Mouse (Mus musculus) hindbrain, embryonic 16.5 days (tissue): ENCODE data around the gene Igsf3. TPM values are rescaled to one million over a fixed set of nuclear protein-coding genes. Genes with fewer than 3 reads are reported as not detected.

ENCODE experiments used
- ATAC-seq: fragments of 200-750 bp; cut with Nextera tagmentation; 2 replicates; pipeline ENCODE4 v1.8.0; 2017; ENCODE audit warnings: moderate TSS enrichment, moderate library complexity
- H3K27ac ChIP-seq: fragments of 300-500 bp; sonication (generic); 2 replicates; pipeline ENCODE4 v1.5.1; 2014; ENCODE audit warnings: low read depth, mild to moderate bottlenecking, control low read depth, low read length, moderate library complexity
- H3K27me3 ChIP-seq: fragments of 300-500 bp; sonication (generic); replicated peaks from 2 replicates; pipeline ENCODE4 v1.6.1; 2014; ENCODE audit warnings: low read length; ENCODE audit not compliant: control insufficient read depth, insufficient read depth
- H3K36me3 ChIP-seq: fragments of 300-500 bp; sonication (generic); 2 replicates; pipeline ENCODE4 v1.6.1; 2014; ENCODE audit warnings: mild to moderate bottlenecking, low read length, moderate library complexity, mixed read lengths; ENCODE audit not compliant: control insufficient read depth, insufficient read depth
- H3K4me1 ChIP-seq: fragments of 300-500 bp; sonication (generic); 2 replicates; pipeline ENCODE4 v1.6.1; 2014; ENCODE audit warnings: low read depth, low read length; ENCODE audit not compliant: control insufficient read depth, insufficient read depth
- H3K4me2 ChIP-seq: fragments of 300-500 bp; sonication (generic); 2 replicates; pipeline ENCODE4 v1.6.1; 2014; ENCODE audit warnings: mild to moderate bottlenecking, low read length, control low read depth, moderate library complexity
- H3K4me3 ChIP-seq: fragments of 300-500 bp; sonication (generic); 2 replicates; pipeline ENCODE4 v1.5.1; 2014; ENCODE audit warnings: mild to moderate bottlenecking, low read length, control low read depth, moderate library complexity
- H3K9ac ChIP-seq: fragments of 300-500 bp; sonication (generic); 2 replicates; pipeline ENCODE4 v1.6.1; 2014; ENCODE audit warnings: low read depth, mild to moderate bottlenecking, control low read depth, low read length, moderate library complexity
- H3K9me3 ChIP-seq: fragments of 300-500 bp; sonication (generic); 2 replicates; pipeline ENCODE4 v1.6.1; 2014; ENCODE audit warnings: mild to moderate bottlenecking, low read length, moderate library complexity; ENCODE audit not compliant: control insufficient read depth
- WGBS: fragments of 180-500 bp; shearing (Covaris S2); extraction: QIAGEN DNeasy Blood & Tissue Kit; methylation state at CpG from one replicate; pipeline ENCODE4 v1.1.7; 2014; 5-methylcytosine and 5-hydroxymethylcytosine counted together
- polyA plus RNA-seq: library from polyadenylated mRNA; unstranded; fragments of >200 nt; fragmentation: Nextera tagmentation; extraction: Ambion mirVana; gene quantifications from 2 replicates; pipeline ENCODE4 v1.2.1, GENCODE M21; 2015

The Igsf3 gene
- polyA plus RNA-seq, 1 experiment from 2014 or later, result 79.0 TPM

- Histone ChIP-seq H3K9me3 (no peaks in the 10 kb centered on the region), H3K4me2 (no peak overlapping the region), H3K4me1 (peaks cover 61% of the 10 kb centered on the region), H3K4me3 (no peak overlapping the region), H3K27ac (no peak overlapping the region), H3K27me3 (no peaks in the 10 kb centered on the region), H3K9ac (no peak overlapping the region), H3K36me3 (no peaks in the 10 kb centered on the region)
- no peak for ATAC-seq
- 55% methylated on average over 13 of the region's 13 CpGs for WGBS
Measured at GRCm38 (mm10) chr3:101396726-101397263, 19.9 kb downstream of the Igsf3 start.

GRCm38 (mm10) chr3:101397422-101397821, 20.5 kb downstream of the Igsf3 start:
- Histone ChIP-seq H3K27me3 (no peaks in the 10 kb centered on the region), H3K9me3 (no peaks in the 10 kb centered on the region), H3K9ac (no peak overlapping the region), H3K36me3 (no peaks in the 10 kb centered on the region), H3K4me2 (no peak overlapping the region), H3K4me3 (no peak overlapping the region), H3K27ac (no peak overlapping the region), H3K4me1 (peaks cover 62% of the 10 kb centered on the region)
- ATAC-seq, result no peak
- 77% methylated on average over 4 of the region's 4 CpGs for WGBS

- Histone ChIP-seq H3K4me1 (peaks cover 59% of the 10 kb centered on the region), H3K27ac (peak overlapping the region; percentile 13; the same call in 1 of the 2 replicates), H3K9me3 (no peaks in the 10 kb centered on the region), H3K36me3 (no peaks in the 10 kb centered on the region), H3K4me2 (no peak overlapping the region), H3K27me3 (no peaks in the 10 kb centered on the region), H3K4me3 (no peak overlapping the region), H3K9ac (no peak overlapping the region)
- no peak for ATAC-seq
- 34% methylated on average over 12 of the region's 12 CpGs for WGBS
Measured at GRCm38 (mm10) chr3:101398071-101398786, 21.3 kb downstream of the Igsf3 start.

GRCm38 (mm10) chr3:101398877-101399276, 22.0 kb downstream of the Igsf3 start:
- H3K9me3 ChIP-seq, result no peaks in the 10 kb centered on the region
- H3K4me1 ChIP-seq, result peaks cover 56% of the 10 kb centered on the region
- peak overlapping the region; percentile 13; the same call in 1 of the 2 replicates for H3K27ac ChIP-seq
- H3K27me3 ChIP-seq, result no peaks in the 10 kb centered on the region
- WGBS, result 64% methylated on average over 2 of the region's 2 CpGs
- no peak overlapping the region for H3K9ac ChIP-seq
- ATAC-seq, result no peak
- H3K4me2 ChIP-seq, result no peak overlapping the region
- no peak overlapping the region for H3K4me3 ChIP-seq
- H3K36me3 ChIP-seq, result no peaks in the 10 kb centered on the region

GRCm38 (mm10) chr3:101401501-101401900, 24.6 kb downstream of the Igsf3 start:
- H3K4me2 ChIP-seq, result no peak overlapping the region
- no peaks in the 10 kb centered on the region for H3K36me3 ChIP-seq
- no peak overlapping the region for H3K9ac ChIP-seq
- H3K27me3 ChIP-seq, result no peaks in the 10 kb centered on the region
- no peak for ATAC-seq
- no peak overlapping the region for H3K27ac ChIP-seq
- 56% methylated on average over 5 of the region's 5 CpGs for WGBS
- H3K4me1 ChIP-seq, result peaks cover 35% of the 10 kb centered on the region
- H3K9me3 ChIP-seq, result no peaks in the 10 kb centered on the region
- no peak overlapping the region for H3K4me3 ChIP-seq

- 35% methylated on average over 13 of the region's 13 CpGs for whole genome bisulfite sequencing
- Histone ChIP-seq H3K4me3 (no peak overlapping the region), H3K4me1 (peaks cover 25% of the 10 kb centered on the region), H3K27ac (peak overlapping the region; percentile 45), H3K36me3 (no peaks in the 10 kb centered on the region), H3K4me2 (0 out of 2 replicates have a peak overlapping the region, but pooled peaks have one; percentile 3), H3K27me3 (no peaks in the 10 kb centered on the region), H3K9ac (no peak overlapping the region), H3K9me3 (no peaks in the 10 kb centered on the region)
- ATAC-seq, result peak; percentile 87
Measured at GRCm38 (mm10) chr3:101404620-101405415, 27.9 kb downstream of the Igsf3 start.

GRCm38 (mm10) chr3:101405495-101405894, 28.6 kb downstream of the Igsf3 start:
- no peaks in the 10 kb centered on the region for H3K27me3 ChIP-seq
- no peaks in the 10 kb centered on the region for H3K36me3 ChIP-seq
- WGBS, result 43% methylated on average over 10 of the region's 10 CpGs
- no peak overlapping the region for H3K4me3 ChIP-seq
- 0 out of 2 replicates have a peak overlapping the region, but pooled peaks have one; percentile 3 for H3K4me2 ChIP-seq
- H3K27ac ChIP-seq, result peak overlapping the region; percentile 45
- ATAC-seq, result peak; percentile 46
- no peak overlapping the region for H3K9ac ChIP-seq
- H3K9me3 ChIP-seq, result no peaks in the 10 kb centered on the region
- peaks cover 25% of the 10 kb centered on the region for H3K4me1 ChIP-seq

GRCm38 (mm10) chr3:101406097-101406496, 29.2 kb downstream of the Igsf3 start:
- H3K36me3 ChIP-seq, result no peaks in the 10 kb centered on the region
- H3K9ac ChIP-seq, result no peak overlapping the region
- H3K4me2 ChIP-seq, result no peak overlapping the region
- H3K4me3 ChIP-seq, result no peak overlapping the region
- no peak overlapping the region for H3K27ac ChIP-seq
- ATAC-seq, result no peak
- H3K4me1 ChIP-seq, result peaks cover 25% of the 10 kb centered on the region
- H3K27me3 ChIP-seq, result no peaks in the 10 kb centered on the region
- WGBS, result 69% methylated on average over 3 of the region's 3 CpGs
- H3K9me3 ChIP-seq, result no peaks in the 10 kb centered on the region

- H3K36me3 ChIP-seq, result no peaks in the 10 kb centered on the region
- no peak overlapping the region for H3K4me3 ChIP-seq
- no peak overlapping the region for H3K27ac ChIP-seq
- H3K27me3 ChIP-seq, result no peaks in the 10 kb centered on the region
- no peaks in the 10 kb centered on the region for H3K9me3 ChIP-seq
- no peak overlapping the region for H3K4me2 ChIP-seq
- ATAC-seq, result no peak
- no peak overlapping the region for H3K9ac ChIP-seq
- H3K4me1 ChIP-seq, result peaks cover 21% of the 10 kb centered on the region
- WGBS, result 69% methylated on average over 8 of the region's 8 CpGs
Measured at GRCm38 (mm10) chr3:101407568-101407967, 30.7 kb downstream of the Igsf3 start.
